8 mouse cellular contexts compared by ENCODE assay signal in the genomic region with DNA sequence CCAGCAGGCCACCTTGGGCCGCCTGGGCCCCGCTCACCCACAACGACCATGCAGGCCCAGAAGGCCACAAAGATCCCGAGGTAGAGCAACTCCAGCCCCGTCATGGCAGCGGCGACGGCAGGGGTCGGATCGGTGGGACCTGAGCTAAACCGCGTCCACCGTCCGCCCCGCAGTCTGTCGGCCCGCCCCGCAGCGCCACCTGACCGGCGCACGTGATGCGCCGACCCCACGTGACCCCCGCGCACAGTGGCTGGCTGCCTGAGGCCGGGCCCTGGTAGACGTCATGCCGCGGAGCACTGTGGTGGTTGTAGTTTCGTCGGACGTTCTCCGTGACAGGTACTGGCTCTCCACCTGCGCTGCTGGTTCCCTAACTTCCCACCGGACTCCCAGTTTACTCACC. TPM values are rescaled to one million over a fixed set of nuclear protein-coding genes. Genes with fewer than 3 reads are reported as not detected.
DNase-seq lines count a peak whose midpoint lies in the region; ATAC-seq and TF ChIP-seq lines count a peak whose summit lies in the region.

Atp6v0b (minus strand) TSS at position 201 of the 400 bp plus-strand sequence.

- peaks cover 23% of the 10 kb centered on the region for H3K36me3 ChIP-seq in ES-Bruce4 (ENCODE audit: control insufficient read depth, insufficient read depth, low read length, poor library complexity, severe bottlenecking)
- peaks cover 40% of the 10 kb centered on the region for H3K36me3 ChIP-seq in forebrain, embryonic 13.5 days (ENCODE audit: poor library complexity, severe bottlenecking)
- H3K36me3 ChIP-seq in liver, postnatal 0 days (replicated peaks; ENCODE audit: insufficient read depth, low read length), result peaks cover 35% of the 10 kb centered on the region
- H3K36me3 ChIP-seq in neural tube, embryonic 14.5 days (ENCODE audit: control insufficient read depth, insufficient read depth, low read length), result peaks cover 21% of the 10 kb centered on the region

- DNase-seq in heart, postnatal 10 days, result peak; percentile 95
- DNase-seq in large intestine, adult 2 months (ENCODE audit: low read depth, low spot score), result peak; percentile 83
- peak; percentile 96 for DNase-seq in liver, postnatal 0 days
- peak; percentile 96 for DNase-seq in testis, postnatal 10 days (ENCODE audit: low spot score)

- TF ChIP-seq CTCF in ES-Bruce4 (IDR thresholded peaks at IDR 0.05; ENCODE audit: low read depth, low read length), result no peak
- no peak for TF ChIP-seq CTCF in liver, postnatal 0 days (IDR thresholded peaks at IDR 0.05; ENCODE audit: low read depth)

- no peaks in the 10 kb centered on the region for H3K27me3 ChIP-seq in ES-Bruce4 (ENCODE audit: control insufficient read depth, insufficient read depth, low read length, poor library complexity, severe bottlenecking)
- no peaks in the 10 kb centered on the region for H3K27me3 ChIP-seq in forebrain, embryonic 13.5 days
- peaks cover 17% of the 10 kb centered on the region for H3K27me3 ChIP-seq in liver, postnatal 0 days (ENCODE audit: insufficient read depth, low read length)
- H3K27me3 ChIP-seq in neural tube, embryonic 14.5 days (ENCODE audit: control insufficient read depth, insufficient read depth, low read length), result no peaks in the 10 kb centered on the region

- H3K9ac ChIP-seq in ES-Bruce4 (ENCODE audit: low read depth, poor library complexity, severe bottlenecking), result peak within 1 kb of the TSS; percentile 77
- H3K9ac ChIP-seq in forebrain, embryonic 13.5 days, result peak within 1 kb of the TSS; percentile 93
- H3K9ac ChIP-seq in liver, postnatal 0 days (replicated peaks), result peak within 1 kb of the TSS; percentile 94
- H3K9ac ChIP-seq in neural tube, embryonic 14.5 days (replicated peaks; ENCODE audit: low read depth, low read length), result peak within 1 kb of the TSS; percentile 87

- H3K9me3 ChIP-seq in ES-Bruce4 (replicated peaks; ENCODE audit: control insufficient read depth, insufficient read depth, low read length, poor library complexity, severe bottlenecking), result no peaks in the 10 kb centered on the region
- H3K9me3 ChIP-seq in forebrain, embryonic 13.5 days (replicated peaks), result no peaks in the 10 kb centered on the region
- no peaks in the 10 kb centered on the region for H3K9me3 ChIP-seq in liver, postnatal 0 days (ENCODE audit: low read length)
- H3K9me3 ChIP-seq in neural tube, embryonic 14.5 days (ENCODE audit: control insufficient read depth, low read length), result no peaks in the 10 kb centered on the region

- H3K4me2 ChIP-seq in forebrain, embryonic 13.5 days, result peak within 1 kb of the TSS; percentile 88
- peak within 1 kb of the TSS; percentile 93 for H3K4me2 ChIP-seq in liver, postnatal 0 days (ENCODE audit: low read depth, low read length)
- peak within 1 kb of the TSS; percentile 90 for H3K4me2 ChIP-seq in neural tube, embryonic 14.5 days (ENCODE audit: low read depth, low read length)

- ATAC-seq in cerebellum, adult (ENCODE audit: insufficient number of reproducible peaks, low FRiP score, low TSS enrichment), result peak; percentile 75
- ATAC-seq in forebrain, embryonic 13.5 days, result peak; percentile 89
- peak; percentile 92 for ATAC-seq in liver, postnatal 0 days
- peak; percentile 86 for ATAC-seq in neural tube, embryonic 14.5 days (ENCODE audit: low read depth)

- peaks cover 2% of the 10 kb centered on the region for H3K4me1 ChIP-seq in ES-Bruce4 (ENCODE audit: control insufficient read depth, insufficient read depth, low read length)
- peaks cover 50% of the 10 kb centered on the region for H3K4me1 ChIP-seq in forebrain, embryonic 13.5 days
- H3K4me1 ChIP-seq in liver, postnatal 0 days (ENCODE audit: insufficient read depth), result peaks cover 21% of the 10 kb centered on the region
- H3K4me1 ChIP-seq in neural tube, embryonic 14.5 days (ENCODE audit: control insufficient read depth, insufficient read depth, low read length), result peaks cover 30% of the 10 kb centered on the region

- no peak within 1 kb of the TSS for H3K27ac ChIP-seq in ES-Bruce4 (ENCODE audit: insufficient read depth, low read length)
- no peak within 1 kb of the TSS for H3K27ac ChIP-seq in forebrain, embryonic 13.5 days
- peak within 1 kb of the TSS; percentile 83 for H3K27ac ChIP-seq in liver, postnatal 0 days (ENCODE audit: low read depth)
- 0 out of 2 replicates have a peak within 1 kb of the TSS, but pooled peaks have one; percentile 44 for H3K27ac ChIP-seq in neural tube, embryonic 14.5 days (ENCODE audit: low read depth, low read length)

- under 1% methylated on average over 37 of the region's 37 CpGs for WGBS in forebrain, embryonic 13.5 days
- WGBS in large intestine, adult 2 months, result under 1% methylated on average over 37 of the region's 37 CpGs
- WGBS in liver, postnatal 0 days (ENCODE audit: insufficient replicate concordance), result 4% methylated on average over 33 of the region's 37 CpGs
- under 1% methylated on average over 32 of the region's 37 CpGs for WGBS in neural tube, embryonic 14.5 days

- TF ChIP-seq EP300 in ES-Bruce4 (IDR thresholded peaks at IDR 0.05; ENCODE audit: insufficient read depth, low read depth, low read length), result no peak
- TF ChIP-seq EP300 in liver, postnatal 0 days (IDR thresholded peaks at IDR 0.05; ENCODE audit: low read depth), result no peak

- peak; percentile 53 for TF ChIP-seq POLR2A in ES-Bruce4 (IDR thresholded peaks at IDR 0.05; ENCODE audit: insufficient read depth, low read length)

- intact Hi-C loops in heart, postnatal 10 days (cut with DNase I), result no loop called here

- H3K4me3 ChIP-seq in ES-Bruce4 (ENCODE audit: low read depth, low read length), result peak within 1 kb of the TSS; percentile 74
- H3K4me3 ChIP-seq in forebrain, embryonic 13.5 days, result peak within 1 kb of the TSS; percentile 92
- H3K4me3 ChIP-seq in liver, postnatal 0 days (ENCODE audit: low read depth, low read length), result peak within 1 kb of the TSS; percentile 93
- peak within 1 kb of the TSS; percentile 95 for H3K4me3 ChIP-seq in neural tube, embryonic 14.5 days (ENCODE audit: low read depth, low read length)

RNA-seq across cellular contexts. Expression of gene Atp6v0b, which starts in this region (rescaled TPM):
- 102 and 115 TPM in 2 replicates for polyA plus RNA-seq in ES-Bruce4 (2011; ENCODE audit: insufficient read depth, insufficient read length, low read depth, missing spikeins)
- polyA plus RNA-seq in forebrain, embryonic 13.5 days (2015; fragmentation: Nextera tagmentation; extraction: Ambion mirVana), result 333 and 349 TPM in 2 replicates
- 100 to 1,000 TPM; 133 to 134 TPM for total RNA-seq in heart, postnatal 10 days (2021)
- polyA plus RNA-seq in large intestine, adult 2 months (2012; rRNA removed), result 364 and 392 TPM in 2 replicates
- polyA plus RNA-seq in liver, postnatal 0 days (2015; fragmentation: Nextera tagmentation; extraction: Ambion mirVana), result 149 and 164 TPM in 2 replicates
- 578 and 652 TPM in 2 replicates for polyA plus RNA-seq in neural tube, embryonic 14.5 days (2014; fragmentation: Nextera tagmentation; extraction: Ambion mirVana)

Comparison
In these comparisons a context has a peak if more than half of its experiments do, and no peak if none do; other contexts are left out.
1. H3K27ac ChIP-seq: peak in liver, postnatal 0 days (single experiment) and neural tube, embryonic 14.5 days (single experiment); none in ES-Bruce4 (single experiment) and forebrain, embryonic 13.5 days (single experiment).
2. Peak in every context shown above with its lines, with median percentiles within 50 percentile points of each other: H3K4me3 ChIP-seq, H3K9ac ChIP-seq, ATAC-seq, H3K4me2 ChIP-seq and DNase-seq.